In genomic region chr7:101715041-101715551, GRCm38 (mm10) we compare ENCODE assay signal across 31 mouse cellular contexts. TPM values are rescaled to one million over a fixed set of nuclear protein-coding genes. Genes with fewer than 3 reads are reported as not detected.
A peak's percentile ranks its signal among the peaks of the same experiment; 100 is the strongest.
DNase-seq lines count a peak whose midpoint lies in the region; ATAC-seq and TF ChIP-seq lines count a peak whose summit lies in the region.
"Had no signal": no experiment of that assay in that cellular context is flagged by ENCODE, and none has a peak within 500 bp of the region (broad histone marks: within the 10 kb centered on the region; RNA-seq: fewer than 3 reads in every experiment).

No protein-coding gene starts in this region.

- H3K27ac ChIP-seq in hindbrain, embryonic 13.5 days: peak overlapping the region; percentile 13; the same call in 1 of the 2 replicates
- H3K27ac ChIP-seq in hindbrain, embryonic 14.5 days: no peak overlapping the region
- H3K27ac ChIP-seq in kidney, adult 2 months (ENCODE audit: insufficient read depth, low read depth, low read length): peak overlapping the region; percentile 8; the same call in 1 of the 2 replicates
- H3K27ac ChIP-seq in kidney, embryonic 16.5 days (ENCODE audit: low read length): no peak overlapping the region
- H3K27ac ChIP-seq in small intestine, adult 2 months (ENCODE audit: insufficient read depth, low read depth, low read length): peak overlapping the region; percentile 24; the same call in 1 of the 2 replicates
- H3K27ac ChIP-seq: embryonic facial prominence, embryonic 10.5 days; embryonic facial prominence, embryonic 13.5 days; forebrain, embryonic 12.5 days; forebrain, embryonic 15.5 days; gastrocnemius, adult 2 months; heart, adult 2 months; heart, embryonic 10.5 days; heart, embryonic 13.5 days had no signal

- no peak overlapping the region for H3K9ac ChIP-seq in hindbrain, embryonic 13.5 days
- no peak overlapping the region for H3K9ac ChIP-seq in hindbrain, embryonic 14.5 days
- no peak overlapping the region for H3K9ac ChIP-seq in kidney, embryonic 16.5 days (replicated peaks; ENCODE audit: low read length)
- H3K9ac ChIP-seq: embryonic facial prominence, embryonic 13.5 days; forebrain, embryonic 12.5 days; forebrain, embryonic 15.5 days; heart, embryonic 13.5 days had no signal

- H3K27me3 ChIP-seq in hindbrain, embryonic 13.5 days: no peaks in the 10 kb centered on the region
- no peaks in the 10 kb centered on the region for H3K27me3 ChIP-seq in hindbrain, embryonic 14.5 days (ENCODE audit: control insufficient read depth, insufficient read depth, low read length)
- H3K27me3 ChIP-seq in kidney, adult 2 months (replicated peaks; ENCODE audit: control insufficient read depth, insufficient read depth, low read length): no peaks in the 10 kb centered on the region
- H3K27me3 ChIP-seq in kidney, embryonic 16.5 days (ENCODE audit: insufficient read depth, low read length): no peaks in the 10 kb centered on the region
- H3K27me3 ChIP-seq in small intestine, adult 2 months (ENCODE audit: control insufficient read depth, insufficient read depth, low read length): no peaks in the 10 kb centered on the region
- H3K27me3 ChIP-seq: CH12.LX; embryonic facial prominence, embryonic 13.5 days; forebrain, embryonic 12.5 days; forebrain, embryonic 15.5 days; heart, embryonic 13.5 days; Patski had no signal

- TF ChIP-seq CTCF in kidney, adult 2 months (conservative IDR thresholded peaks at IDR 0.05; ENCODE audit: insufficient read depth, insufficient read length, low read depth, low read length): no peak
- TF ChIP-seq CTCF in small intestine, adult 2 months (IDR thresholded peaks at IDR 0.05; ENCODE audit: extremely low read depth, insufficient read length, insufficient replicate concordance, low read depth, low read length): no peak

- WGBS in hindbrain, embryonic 13.5 days: 91% methylated on average over 5 of the region's 5 CpGs
- WGBS in hindbrain, embryonic 14.5 days: 91% methylated on average over 5 of the region's 5 CpGs
- WGBS in kidney, adult 2 months: 53% methylated on average over 5 of the region's 5 CpGs
- WGBS in kidney, embryonic 16.5 days: 60% methylated on average over 5 of the region's 5 CpGs
- 49% methylated on average over 5 of the region's 5 CpGs for WGBS in small intestine, adult 2 months

- TF ChIP-seq POLR2A in kidney, adult 2 months (IDR thresholded peaks at IDR 0.05; ENCODE audit: low read depth, low read length): no peak
- TF ChIP-seq POLR2A in small intestine, adult 2 months (IDR thresholded peaks at IDR 0.05; ENCODE audit: low read depth, low read length): no peak

- H3K4me3 ChIP-seq in hindbrain, embryonic 13.5 days: no peak overlapping the region
- H3K4me3 ChIP-seq in hindbrain, embryonic 14.5 days (replicated peaks; ENCODE audit: low read length): no peak overlapping the region
- no peak overlapping the region for H3K4me3 ChIP-seq in kidney, adult 2 months (ENCODE audit: insufficient read depth, low read depth, low read length)
- H3K4me3 ChIP-seq in kidney, embryonic 16.5 days (ENCODE audit: low read length): no peak overlapping the region
- H3K4me3 ChIP-seq in small intestine, adult 2 months (ENCODE audit: low read depth, low read length): no peak overlapping the region
- H3K4me3 ChIP-seq: embryonic facial prominence, embryonic 10.5 days; embryonic facial prominence, embryonic 13.5 days; erythroblast, embryonic 14.5 days; forebrain, embryonic 12.5 days; forebrain, embryonic 15.5 days; gastrocnemius, adult 2 months; heart, adult 2 months; heart, embryonic 10.5 days; heart, embryonic 13.5 days had no signal

- H3K9me3 ChIP-seq in hindbrain, embryonic 13.5 days: no peaks in the 10 kb centered on the region
- H3K9me3 ChIP-seq in hindbrain, embryonic 14.5 days (ENCODE audit: control insufficient read depth, low read length): no peaks in the 10 kb centered on the region
- no peaks in the 10 kb centered on the region for H3K9me3 ChIP-seq in kidney, embryonic 16.5 days (ENCODE audit: low read length)
- H3K9me3 ChIP-seq: embryonic facial prominence, embryonic 10.5 days; embryonic facial prominence, embryonic 13.5 days; forebrain, embryonic 12.5 days; forebrain, embryonic 15.5 days; G1E; heart, embryonic 10.5 days; heart, embryonic 13.5 days had no signal

- peaks cover under 1% of the 10 kb centered on the region; the same call in 1 of the 2 replicates for H3K36me3 ChIP-seq in hindbrain, embryonic 13.5 days
- H3K36me3 ChIP-seq in hindbrain, embryonic 14.5 days (replicated peaks; ENCODE audit: control insufficient read depth, insufficient read depth): no peaks in the 10 kb centered on the region
- H3K36me3 ChIP-seq in kidney, adult 2 months (ENCODE audit: control insufficient read depth, insufficient read depth, low read length): no peaks in the 10 kb centered on the region
- H3K36me3 ChIP-seq in kidney, embryonic 16.5 days (ENCODE audit: insufficient read depth, low read length): no peaks in the 10 kb centered on the region
- no peaks in the 10 kb centered on the region for H3K36me3 ChIP-seq in small intestine, adult 2 months (ENCODE audit: control insufficient read depth, insufficient read depth, low read length)
- H3K36me3 ChIP-seq: embryonic facial prominence, embryonic 13.5 days; forebrain, embryonic 12.5 days; forebrain, embryonic 15.5 days; heart, embryonic 10.5 days; heart, embryonic 13.5 days had no signal

- no peak overlapping the region for H3K4me2 ChIP-seq in hindbrain, embryonic 13.5 days
- H3K4me2 ChIP-seq in hindbrain, embryonic 14.5 days (replicated peaks): no peak overlapping the region
- H3K4me2 ChIP-seq in kidney, embryonic 16.5 days (replicated peaks; ENCODE audit: low read depth, low read length): no peak overlapping the region
- H3K4me2 ChIP-seq: embryonic facial prominence, embryonic 13.5 days; forebrain, embryonic 12.5 days; forebrain, embryonic 15.5 days; heart, embryonic 13.5 days had no signal

- ATAC-seq in hindbrain, embryonic 13.5 days (ENCODE audit: low FRiP score): no peak
- ATAC-seq in hindbrain, embryonic 14.5 days (ENCODE audit: low FRiP score): no peak
- no peak for ATAC-seq in kidney, embryonic 16.5 days (ENCODE audit: low FRiP score, low TSS enrichment)
- ATAC-seq: forebrain, embryonic 15.5 days; hindbrain, embryonic 16.5 days; Patski had no signal

- peaks cover 19% of the 10 kb centered on the region for H3K4me1 ChIP-seq in hindbrain, embryonic 13.5 days (replicated peaks)
- H3K4me1 ChIP-seq in hindbrain, embryonic 14.5 days (replicated peaks; ENCODE audit: control insufficient read depth, insufficient read depth, low read length): no peaks in the 10 kb centered on the region
- H3K4me1 ChIP-seq in kidney, adult 2 months (ENCODE audit: control insufficient read depth, insufficient read depth, low read length): 0 out of 2 replicates have a peak, but pooled peaks cover under 1% of the 10 kb centered on the region
- no peaks in the 10 kb centered on the region for H3K4me1 ChIP-seq in kidney, embryonic 16.5 days (ENCODE audit: insufficient read depth, low read length)
- H3K4me1 ChIP-seq in small intestine, adult 2 months (ENCODE audit: control insufficient read depth, insufficient read depth, insufficient read length, low read length): peaks cover 5% of the 10 kb centered on the region; the same call in 1 of the 2 replicates
- H3K4me1 ChIP-seq: embryonic facial prominence, embryonic 10.5 days; embryonic facial prominence, embryonic 13.5 days; forebrain, embryonic 12.5 days; forebrain, embryonic 15.5 days; heart, embryonic 10.5 days had no signal

- no peak for DNase-seq in hindbrain, embryonic 14.5 days (ENCODE audit: low spot score)
- DNase-seq in kidney, adult 2 months: peak; percentile 38
- peak; percentile 29 for DNase-seq in brain, adult 2 months (ENCODE audit: low read depth, low spot score)
- DNase-seq in cerebellum, postnatal 14 days: no peak
- DNase-seq: adrenal gland, postnatal 10 days; adrenal gland, postnatal 36 days; B cell, adult 2 months; cerebellum, adult 11 months; cerebellum, adult 2 months; cerebellum, adult 9-11 months; cerebellum, postnatal 36 days; embryo, embryonic 11 days; gastrocnemius, adult 2 months; gastrocnemius, postnatal 14 days; heart, adult 2 months; heart, postnatal 14 days; heart, postnatal 4 days had no signal

RNA-seq across cellular contexts. Expression of gene Clpb, which starts 51.7 kb away (rescaled TPM):
- polyA plus RNA-seq in hindbrain, embryonic 13.5 days (2015; fragmentation: Nextera tagmentation; extraction: Ambion mirVana): 34.0 and 34.6 TPM in 2 replicates
- 33.0 and 39.8 TPM in 2 replicates for polyA plus RNA-seq in hindbrain, embryonic 14.5 days (2014; fragmentation: Nextera tagmentation; extraction: Ambion mirVana)
- 64.8 and 84.9 TPM in 2 replicates for polyA plus RNA-seq in kidney, adult 2 months (2012; rRNA removed)
- polyA plus RNA-seq in kidney, embryonic 16.5 days (2015; fragmentation: Nextera tagmentation; extraction: Ambion mirVana): 67.2 and 69.0 TPM in 2 replicates
- 5.5 and 7.2 TPM in 2 replicates for polyA plus RNA-seq in small intestine, adult 2 months (2012; rRNA removed)

Comparison
In these comparisons a context has a peak if more than half of its experiments do, and no peak if none do; other contexts are left out.
1. H3K27ac ChIP-seq: peak in hindbrain, embryonic 13.5 days (single experiment), kidney, adult 2 months (single experiment) and small intestine, adult 2 months (single experiment); none in hindbrain, embryonic 14.5 days (single experiment) and kidney, embryonic 16.5 days (single experiment).
2. DNase-seq: peak in kidney, adult 2 months (single experiment) and brain, adult 2 months (single experiment); none in hindbrain, embryonic 14.5 days (single experiment) and cerebellum, postnatal 14 days (0 of 2).